Mouse (Mus musculus) midbrain, embryonic 15.5 days (tissue): ENCODE measurements around the gene Pak2. TPM values are rescaled to one million over a fixed set of nuclear protein-coding genes. Genes with fewer than 3 reads are reported as not detected.

Experiments used
- ATAC-seq: fragments of 200-750 bp; cut with Nextera tagmentation; replicated peaks from 2 replicates; pipeline ENCODE4 v1.8.0; 2017; ENCODE audit warnings: moderate TSS enrichment
- H3K27ac ChIP-seq: fragments of 300-500 bp; sonication (generic); 2 replicates; pipeline ENCODE4 v1.5.1; 2015; ENCODE audit warnings: mild to moderate bottlenecking, inconsistent platforms
- H3K27me3 ChIP-seq: fragments of 300-500 bp; sonication (generic); replicated peaks from 2 replicates; pipeline ENCODE4 v1.6.1; 2015; ENCODE audit warnings: inconsistent platforms
- H3K36me3 ChIP-seq: fragments of 300-500 bp; sonication (generic); replicated peaks from 2 replicates; pipeline ENCODE4 v1.6.1; 2015; ENCODE audit warnings: inconsistent platforms
- H3K4me1 ChIP-seq: fragments of 300-500 bp; sonication (generic); 2 replicates; pipeline ENCODE4 v1.6.1; 2015; ENCODE audit warnings: inconsistent platforms
- H3K4me2 ChIP-seq: fragments of 300-500 bp; sonication (generic); 2 replicates; pipeline ENCODE4 v1.6.1; 2015; ENCODE audit warnings: inconsistent platforms, mild to moderate bottlenecking, moderate library complexity
- H3K4me3 ChIP-seq: fragments of 300-500 bp; sonication (generic); 2 replicates; pipeline ENCODE4 v1.5.1; 2015; ENCODE audit warnings: mild to moderate bottlenecking, inconsistent platforms
- H3K9ac ChIP-seq: fragments of 300-500 bp; sonication (generic); 2 replicates; pipeline ENCODE4 v1.6.1; 2015; ENCODE audit warnings: mild to moderate bottlenecking, inconsistent platforms
- H3K9me3 ChIP-seq: fragments of 300-500 bp; sonication (generic); 2 replicates; pipeline ENCODE4 v1.6.1; 2016; ENCODE audit warnings: inconsistent platforms
- whole genome bisulfite sequencing: fragments of 180-500 bp; shearing (Covaris S2); methylation state at CpG from one replicate; pipeline ENCODE4 v1.1.7; 2015; ENCODE audit warnings: mixed read lengths; 5-methylcytosine and 5-hydroxymethylcytosine counted together
- polyA plus RNA-seq: library from polyadenylated mRNA; unstranded; fragments of >200 nt; fragmentation: Nextera tagmentation; extraction: Ambion mirVana; gene quantifications from 2 replicates; pipeline ENCODE4 v1.2.1, GENCODE M21; 2015

Pak2 gene
- polyA plus RNA-seq, 1 experiment from 2014 or later, result 37.6 TPM

DNA sequence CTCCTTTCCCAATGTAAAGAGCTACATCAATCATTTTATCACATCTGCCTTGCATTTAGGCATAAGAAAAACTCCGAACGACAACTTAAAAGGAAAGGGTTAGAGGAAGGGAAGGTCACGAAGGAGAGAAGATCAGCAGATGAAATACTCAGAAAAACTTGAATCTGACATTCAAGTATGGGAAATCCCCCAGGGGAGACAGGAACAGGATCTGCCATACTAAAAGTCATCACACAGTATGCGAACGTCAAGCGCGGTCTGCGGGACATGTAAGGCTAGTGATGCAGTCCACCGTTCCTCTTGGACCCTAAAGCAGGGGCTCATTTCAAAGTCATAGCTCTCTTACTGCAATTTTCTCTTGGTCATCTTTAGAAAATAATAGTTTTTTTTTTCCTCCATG lies 59.5 kb downstream of the Pak2 start:
- no peaks in the 10 kb centered on the region for H3K9me3 ChIP-seq
- H3K4me1 ChIP-seq, result no peaks in the 10 kb centered on the region
- no peak overlapping the region for H3K27ac ChIP-seq
- WGBS, result 94% methylated on average over 9 of the region's 9 CpGs
- ATAC-seq, result no peak
- peaks cover 36% of the 10 kb centered on the region for H3K36me3 ChIP-seq
- H3K9ac ChIP-seq, result no peak overlapping the region
- no peak overlapping the region for H3K4me2 ChIP-seq
- no peaks in the 10 kb centered on the region for H3K27me3 ChIP-seq
- no peak overlapping the region for H3K4me3 ChIP-seq

GRCm38 (mm10) chr16:32010330-32010729 lies 68.8 kb downstream of the Pak2 start:
- Histone ChIP-seq H3K27me3 (no peaks in the 10 kb centered on the region), H3K9me3 (no peaks in the 10 kb centered on the region), H3K9ac (no peak overlapping the region), H3K27ac (no peak overlapping the region), H3K4me3 (no peak overlapping the region), H3K36me3 (no peaks in the 10 kb centered on the region), H3K4me2 (no peak overlapping the region), H3K4me1 (no peaks in the 10 kb centered on the region)
- WGBS, result 87% methylated on average over 4 of the region's 4 CpGs
- ATAC-seq, result no peak

DNA sequence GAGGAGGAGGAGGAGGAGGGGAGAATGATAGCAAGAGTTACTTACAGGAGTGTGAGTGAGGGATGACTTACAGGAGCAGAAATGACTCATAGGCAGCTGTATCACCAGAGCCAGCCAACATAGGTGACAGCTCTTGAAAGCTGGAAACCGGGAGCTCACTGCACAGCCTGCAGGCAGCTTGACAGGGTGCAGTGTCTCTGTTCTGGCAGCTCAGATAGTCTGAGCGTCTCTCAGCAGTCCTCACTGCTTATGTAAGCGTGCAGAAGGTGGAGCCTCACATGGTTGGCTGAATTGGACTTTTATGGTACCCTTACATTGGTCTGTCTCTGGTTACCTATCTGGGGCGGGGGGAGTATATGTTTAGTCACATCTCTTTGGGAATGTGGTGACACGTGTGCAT lies 69.2 kb downstream of the Pak2 start:
- no peaks in the 10 kb centered on the region for H3K4me1 ChIP-seq
- no peak overlapping the region for H3K27ac ChIP-seq
- H3K4me3 ChIP-seq, result no peak overlapping the region
- no peaks in the 10 kb centered on the region for H3K9me3 ChIP-seq
- H3K4me2 ChIP-seq, result no peak overlapping the region
- 45% methylated on average over 5 of the region's 5 CpGs for whole genome bisulfite sequencing
- no peak for ATAC-seq
- no peaks in the 10 kb centered on the region for H3K36me3 ChIP-seq
- no peak overlapping the region for H3K9ac ChIP-seq
- H3K27me3 ChIP-seq, result no peaks in the 10 kb centered on the region

GRCm38 (mm10) chr16:32008529-32009293 lies 70.4 kb downstream of the Pak2 start:
- no peaks in the 10 kb centered on the region for H3K9me3 ChIP-seq
- H3K4me1 ChIP-seq, result peaks cover under 1% of the 10 kb centered on the region; the same call in 1 of the 2 replicates
- 75% methylated on average over 10 of the region's 10 CpGs for WGBS
- no peak overlapping the region for H3K4me3 ChIP-seq
- H3K9ac ChIP-seq, result no peak overlapping the region
- ATAC-seq, result no peak
- H3K27me3 ChIP-seq, result no peaks in the 10 kb centered on the region
- H3K27ac ChIP-seq, result no peak overlapping the region
- H3K36me3 ChIP-seq, result no peaks in the 10 kb centered on the region
- no peak overlapping the region for H3K4me2 ChIP-seq

DNA sequence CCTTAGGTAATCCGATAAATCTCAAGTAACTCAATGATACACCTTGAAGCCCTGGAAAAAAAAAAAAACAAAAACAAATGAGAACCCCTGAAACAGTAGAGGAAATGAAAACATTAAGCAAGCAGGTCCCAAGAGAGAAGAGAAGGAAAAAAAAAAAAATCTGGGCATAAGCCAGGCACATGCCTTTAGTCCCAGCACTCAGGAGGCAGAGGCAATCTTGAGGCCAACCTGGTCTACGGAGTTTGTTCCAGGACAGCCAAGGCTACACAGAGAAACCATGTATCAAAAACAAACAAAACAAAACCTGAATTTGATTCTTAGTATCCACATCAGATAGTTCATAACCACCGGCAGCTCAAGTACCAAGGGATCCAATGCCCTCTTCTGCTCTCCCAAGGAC lies 74.4 kb downstream of the Pak2 start:
- Histone ChIP-seq H3K27me3 (no peaks in the 10 kb centered on the region), H3K4me2 (no peak overlapping the region), H3K4me3 (no peak overlapping the region), H3K9me3 (no peaks in the 10 kb centered on the region), H3K4me1 (peaks cover 24% of the 10 kb centered on the region), H3K27ac (no peak overlapping the region), H3K9ac (no peak overlapping the region), H3K36me3 (no peaks in the 10 kb centered on the region)
- ATAC-seq, result no peak
- 93% methylated on average over 3 of the region's 3 CpGs for WGBS

GRCm38 (mm10) chr16:32002509-32003477 lies 76.3 kb downstream of the Pak2 start, which contains the start of gene Senp5:
TSS of gene Senp5 (minus strand) at chr16:32003287.
- Histone ChIP-seq H3K4me1 (peaks cover 24% of the 10 kb centered on the region), H3K4me2 (peak within 1 kb of the TSS; percentile 93), H3K4me3 (peak within 1 kb of the TSS; percentile 100), H3K27me3 (no peaks in the 10 kb centered on the region), H3K9ac (peak within 1 kb of the TSS; percentile 98), H3K36me3 (no peaks in the 10 kb centered on the region), H3K27ac (peak within 1 kb of the TSS; percentile 82), H3K9me3 (no peaks in the 10 kb centered on the region)
- WGBS, result 1% methylated on average over 66 of the region's 66 CpGs
- peak; percentile 97 for ATAC-seq

GRCm38 (mm10) chr16:31996371-31996770 lies 82.8 kb downstream of the Pak2 start:
- H3K4me1 ChIP-seq, result peaks cover 9% of the 10 kb centered on the region
- H3K9me3 ChIP-seq, result no peaks in the 10 kb centered on the region
- H3K4me2 ChIP-seq, result no peak overlapping the region
- H3K4me3 ChIP-seq, result no peak overlapping the region
- no peaks in the 10 kb centered on the region for H3K27me3 ChIP-seq
- WGBS, result 84% methylated on average over 5 of the region's 5 CpGs
- no peak for ATAC-seq
- no peak overlapping the region for H3K27ac ChIP-seq
- no peaks in the 10 kb centered on the region for H3K36me3 ChIP-seq
- no peak overlapping the region for H3K9ac ChIP-seq

- H3K4me2 ChIP-seq, result no peak overlapping the region
- no peaks in the 10 kb centered on the region for H3K4me1 ChIP-seq
- H3K27me3 ChIP-seq, result no peaks in the 10 kb centered on the region
- no peak for ATAC-seq
- no peak overlapping the region for H3K4me3 ChIP-seq
- H3K9me3 ChIP-seq, result no peaks in the 10 kb centered on the region
- H3K36me3 ChIP-seq, result peaks cover 12% of the 10 kb centered on the region; the same call in 1 of the 2 replicates
- H3K9ac ChIP-seq, result no peak overlapping the region
- H3K27ac ChIP-seq, result no peak overlapping the region
Measured at GRCm38 (mm10) chr16:31993946-31994345, 85.2 kb downstream of the Pak2 start.

DNA sequence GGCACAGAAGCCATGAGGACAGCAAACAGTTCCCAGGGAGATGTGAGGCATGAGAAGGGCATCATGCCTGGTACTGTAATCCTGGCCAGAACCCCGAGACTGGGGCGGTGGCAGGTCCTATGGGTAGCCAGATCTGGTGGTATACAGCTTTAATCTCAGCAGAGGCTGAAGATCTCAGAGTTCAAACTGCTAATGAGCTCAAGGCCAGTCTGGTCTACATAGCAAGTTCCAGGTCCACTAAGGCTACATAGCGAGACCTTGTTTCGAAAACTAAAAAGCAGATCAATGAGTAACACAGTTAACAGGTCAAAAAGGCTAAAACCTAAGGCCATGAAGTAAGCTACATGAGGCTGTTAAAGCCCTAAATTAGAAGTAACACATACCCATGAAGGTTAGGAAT lies 85.9 kb downstream of the Pak2 start:
- peaks cover 16% of the 10 kb centered on the region; the same call in 1 of the 2 replicates for H3K36me3 ChIP-seq
- H3K9ac ChIP-seq, result no peak overlapping the region
- no peak overlapping the region for H3K4me3 ChIP-seq
- no peaks in the 10 kb centered on the region for H3K27me3 ChIP-seq
- H3K9me3 ChIP-seq, result no peaks in the 10 kb centered on the region
- H3K4me2 ChIP-seq, result no peak overlapping the region
- no peak for ATAC-seq
- WGBS, result 95% methylated on average over 4 of the region's 4 CpGs
- no peak overlapping the region for H3K27ac ChIP-seq
- H3K4me1 ChIP-seq, result no peaks in the 10 kb centered on the region

- ATAC-seq, result no peak
- Histone ChIP-seq H3K27me3 (no peaks in the 10 kb centered on the region), H3K4me1 (no peaks in the 10 kb centered on the region), H3K27ac (no peak overlapping the region), H3K9ac (no peak overlapping the region), H3K4me2 (no peak overlapping the region), H3K4me3 (no peak overlapping the region), H3K9me3 (no peaks in the 10 kb centered on the region), H3K36me3 (peaks cover 16% of the 10 kb centered on the region; the same call in 1 of the 2 replicates)
- 30% methylated on average over 1 of the region's 1 CpGs for WGBS
Measured at GRCm38 (mm10) chr16:31992039-31992438, 87.1 kb downstream of the Pak2 start.

DNA sequence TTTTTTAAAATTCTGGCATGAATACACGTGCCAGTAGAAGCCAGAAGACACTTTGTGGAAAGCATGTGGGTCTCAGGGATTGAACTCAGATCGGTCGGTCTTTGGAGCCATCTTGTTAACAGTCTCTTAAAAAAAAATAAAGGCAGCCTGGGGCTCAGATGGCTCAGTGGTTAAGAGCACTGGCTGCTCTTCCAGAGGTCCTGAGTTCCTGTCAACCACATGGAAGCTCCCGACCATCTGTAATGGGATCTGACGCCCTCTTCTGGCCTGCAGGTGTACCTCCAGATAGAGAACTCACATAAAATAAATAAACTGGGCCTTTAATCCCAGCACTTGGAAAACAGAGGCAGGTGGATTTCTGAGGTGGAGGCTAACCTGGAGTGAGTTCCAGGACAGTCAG lies 98.2 kb downstream of the Pak2 start:
- Histone ChIP-seq H3K27ac (no peak overlapping the region), H3K4me2 (no peak overlapping the region), H3K9me3 (no peaks in the 10 kb centered on the region), H3K4me1 (no peaks in the 10 kb centered on the region), H3K36me3 (peaks cover 22% of the 10 kb centered on the region), H3K4me3 (no peak overlapping the region), H3K27me3 (no peaks in the 10 kb centered on the region), H3K9ac (no peak overlapping the region)
- 81% methylated on average over 5 of the region's 5 CpGs for WGBS
- ATAC-seq, result no peak

DNA sequence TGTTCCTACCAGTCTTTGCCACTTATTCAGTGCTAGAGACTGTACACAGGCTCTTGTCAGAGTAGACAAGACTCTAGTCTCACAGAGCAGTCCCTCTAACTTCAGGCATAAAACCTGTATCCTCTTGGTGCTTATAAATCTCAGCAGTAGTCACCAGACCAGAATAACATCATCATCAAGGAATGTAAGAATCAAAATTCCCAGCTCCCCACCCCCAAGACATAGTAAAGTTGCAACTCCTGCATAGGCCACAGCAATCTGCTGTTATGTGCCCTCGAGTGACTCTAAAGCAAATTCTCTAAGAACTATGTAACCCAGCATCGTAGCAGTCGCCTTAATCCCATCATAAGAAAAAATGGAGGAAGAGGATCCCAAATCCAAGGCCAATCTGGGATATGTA lies 99.6 kb downstream of the Pak2 start:
- H3K27ac ChIP-seq, result no peak overlapping the region
- H3K36me3 ChIP-seq, result peaks cover 22% of the 10 kb centered on the region
- WGBS, result 97% methylated on average over 3 of the region's 3 CpGs
- H3K4me1 ChIP-seq, result no peaks in the 10 kb centered on the region
- no peak overlapping the region for H3K4me2 ChIP-seq
- ATAC-seq, result no peak
- no peaks in the 10 kb centered on the region for H3K9me3 ChIP-seq
- no peak overlapping the region for H3K4me3 ChIP-seq
- no peaks in the 10 kb centered on the region for H3K27me3 ChIP-seq
- H3K9ac ChIP-seq, result no peak overlapping the region
